Mouse (Mus musculus) duodenum, adult 2 months (tissue): ENCODE measurements around the gene Psg28. TPM values are rescaled to one million over a fixed set of nuclear protein-coding genes. Genes with fewer than 3 reads are reported as not detected.

Experiments used
- polyA plus RNA-seq: library from polyadenylated mRNA; depleted of rRNA; stranded (reverse); fragments of >200 nt; gene quantifications from 2 replicates; pipeline ENCODE4 v1.2.3, GENCODE M21; 2012; ENCODE audit warnings: low replicate concordance; rRNA removed

Gene Psg28
- polyA plus RNA-seq, result not detected in 2 replicates

GRCm38 (mm10) chr7:18431941-18432340 lies at the start of gene Psg28:
Gene Psg28, minus strand, starts transcription at chr7:18432041.

Other genes starting within 250 kb of the Psg28 start
- gene Mill1, start 186.7 kb downstream of the Psg28 start, polyA plus RNA-seq, result not detected in 2 replicates
- gene Psg18, start 77.0 kb downstream of the Psg28 start, polyA plus RNA-seq, result not detected in 2 replicates
- gene Psg26, start 52.1 kb upstream of the Psg28 start, polyA plus RNA-seq, result not detected in 2 replicates
- gene Psg25, start 100.2 kb upstream of the Psg28 start, polyA plus RNA-seq, result 0.23 and 0.32 TPM in 2 replicates
- gene Psg27, start 135.3 kb upstream of the Psg28 start, polyA plus RNA-seq, result 0.13 TPM in 1 of 2 replicates, not detected in the other
- not detected in 2 replicates for gene Psg23, start 184.5 kb upstream of the Psg28 start, polyA plus RNA-seq
- not detected in 2 replicates for gene Psg21, start 224.7 kb upstream of the Psg28 start, polyA plus RNA-seq